Mouse (Mus musculus): ENCODE data around the gene Notch3. TPM values are rescaled to one million over a fixed set of nuclear protein-coding genes. Genes with fewer than 3 reads are reported as not detected.
A peak's percentile ranks its signal among the peaks of the same experiment; 100 is the strongest.

Gene Notch3
- polyA plus RNA-seq, 1 experiment from 2014 or later: 6.4 TPM

DNA sequence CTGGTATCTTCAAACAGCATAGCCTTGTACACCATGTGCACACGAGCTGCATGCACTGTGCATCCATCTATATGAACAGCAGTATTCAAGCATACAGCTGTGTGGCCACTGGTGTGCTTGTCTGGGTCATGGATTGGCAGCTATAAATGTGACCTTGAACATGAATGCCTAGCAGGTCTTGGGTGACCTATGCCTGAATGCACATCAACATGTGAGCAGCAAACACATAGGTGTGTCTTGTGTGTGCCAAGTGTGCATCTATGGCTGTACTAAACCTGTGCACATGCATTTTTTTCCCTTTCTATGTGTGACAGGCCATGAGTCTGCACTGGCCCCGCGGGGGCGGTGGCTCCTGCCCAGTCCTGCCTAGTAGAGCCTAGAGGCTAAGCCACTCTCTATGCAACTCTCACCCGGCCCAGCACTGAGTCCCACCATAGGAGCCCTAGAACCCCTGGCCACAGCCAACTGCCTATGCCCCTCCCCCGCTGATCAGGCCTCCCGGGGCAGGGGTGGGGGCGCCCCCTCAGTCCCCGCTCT lies 1.3 kb downstream of the Notch3 start:
- 7% methylated on average over 9 of the region's 9 CpGs for WGBS
- H3K27me3 ChIP-seq: peaks cover 13% of the 10 kb centered on the region; the same call in 1 of the 2 replicates

GRCm38 (mm10) chr17:32164780-32165179 lies 1.9 kb downstream of the Notch3 start:
- Histone ChIP-seq H3K36me3 (no peaks in the 10 kb centered on the region), H3K9ac (no peak overlapping the region), H3K27ac (peak overlapping the region; percentile 77; the same call in 1 of the 2 replicates), H3K4me3 (no peak overlapping the region), H3K4me1 (replicated peaks) (peaks cover 35% of the 10 kb centered on the region), H3K27me3 (peaks cover 13% of the 10 kb centered on the region; the same call in 1 of the 2 replicates), H3K9me3 (replicated peaks) (no peaks in the 10 kb centered on the region), H3K4me2 (peak overlapping the region; percentile 98)
- no peak for ATAC-seq (replicated peaks; ENCODE audit: insufficient number of reproducible peaks, insufficient read depth, low FRiP score, low read depth)

More for the DNA sequence above, 1.3 kb downstream of the Notch3 start:
- Histone ChIP-seq H3K27ac (peak overlapping the region; percentile 77), H3K36me3 (no peaks in the 10 kb centered on the region), H3K4me1 (replicated peaks) (peaks cover 37% of the 10 kb centered on the region), H3K4me2 (peak overlapping the region; percentile 98), H3K9me3 (replicated peaks) (no peaks in the 10 kb centered on the region), H3K4me3 (peak overlapping the region; percentile 75), H3K9ac (peak overlapping the region; percentile 74)
- ATAC-seq (replicated peaks; ENCODE audit: insufficient number of reproducible peaks, insufficient read depth, low FRiP score, low read depth): peak; percentile 33; the same call in 1 of the 2 replicates

GRCm38 (mm10) chr17:32163910-32164650 lies 2.6 kb downstream of the Notch3 start:
- WGBS: 53% methylated on average over 6 of the region's 6 CpGs
- no peak; the same call in 1 of the 2 replicates for ATAC-seq (replicated peaks; ENCODE audit: insufficient number of reproducible peaks, insufficient read depth, low FRiP score, low read depth)
- peak overlapping the region; percentile 21; the same call in 1 of the 2 replicates for H3K4me2 ChIP-seq
- H3K9me3 ChIP-seq (replicated peaks): no peaks in the 10 kb centered on the region
- no peak overlapping the region for H3K9ac ChIP-seq
- H3K27ac ChIP-seq: peak overlapping the region; percentile 52; the same call in 1 of the 2 replicates
- H3K27me3 ChIP-seq: peaks cover 13% of the 10 kb centered on the region; the same call in 1 of the 2 replicates
- no peaks in the 10 kb centered on the region for H3K36me3 ChIP-seq
- peak overlapping the region; percentile 4; the same call in 1 of the 2 replicates for H3K4me3 ChIP-seq
- H3K4me1 ChIP-seq (replicated peaks): peaks cover 31% of the 10 kb centered on the region

DNA sequence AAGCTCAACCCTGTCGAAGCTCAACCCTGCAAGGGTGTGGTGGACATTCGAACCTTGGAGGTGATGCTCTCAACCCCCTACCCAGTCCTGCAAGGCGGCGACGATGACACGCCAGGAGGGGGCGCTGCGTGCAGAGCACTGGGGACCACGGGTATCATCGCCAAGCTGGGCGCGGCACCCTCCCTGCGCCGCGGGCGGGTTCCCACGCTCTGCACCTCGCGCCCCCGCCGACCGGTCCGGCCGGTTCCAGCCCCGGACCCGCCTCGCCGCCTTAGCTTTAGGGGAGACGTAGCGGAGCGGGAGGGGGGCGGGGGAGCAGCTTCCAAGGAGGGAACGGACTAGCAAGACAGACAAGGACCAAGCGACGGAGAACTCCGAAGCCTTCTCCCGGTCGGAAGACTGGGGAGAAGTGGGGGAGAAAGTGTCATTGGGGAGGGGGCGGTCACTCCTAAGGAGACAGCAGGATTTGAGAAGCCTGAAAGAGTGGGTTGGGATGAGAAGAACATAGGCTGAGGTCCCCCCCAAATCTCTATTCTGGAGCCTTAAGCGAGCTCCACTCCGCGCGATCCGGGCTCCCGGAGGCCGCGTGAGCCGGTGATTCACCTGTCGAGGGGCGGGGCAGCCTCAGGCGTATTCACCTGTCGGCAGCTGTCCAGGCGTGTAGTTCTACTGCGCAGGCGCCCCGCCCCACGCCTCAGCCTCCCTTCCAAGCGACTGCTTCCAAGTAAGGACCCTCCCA lies 4.4 kb downstream of the Notch3 start:
- Histone ChIP-seq H3K36me3 (no peaks in the 10 kb centered on the region; the same call in 1 of the 2 replicates), H3K27me3 (peaks cover 13% of the 10 kb centered on the region; the same call in 1 of the 2 replicates), H3K9me3 (replicated peaks) (no peaks in the 10 kb centered on the region), H3K4me2 (peak overlapping the region; percentile 96), H3K4me1 (replicated peaks) (peaks cover 31% of the 10 kb centered on the region), H3K9ac (peak overlapping the region; percentile 51), H3K4me3 (peak overlapping the region; percentile 58), H3K27ac (no peak overlapping the region)
- ATAC-seq (replicated peaks; ENCODE audit: insufficient number of reproducible peaks, insufficient read depth, low FRiP score, low read depth): no peak
- whole genome bisulfite sequencing: 3% methylated on average over 58 of the region's 58 CpGs

DNA sequence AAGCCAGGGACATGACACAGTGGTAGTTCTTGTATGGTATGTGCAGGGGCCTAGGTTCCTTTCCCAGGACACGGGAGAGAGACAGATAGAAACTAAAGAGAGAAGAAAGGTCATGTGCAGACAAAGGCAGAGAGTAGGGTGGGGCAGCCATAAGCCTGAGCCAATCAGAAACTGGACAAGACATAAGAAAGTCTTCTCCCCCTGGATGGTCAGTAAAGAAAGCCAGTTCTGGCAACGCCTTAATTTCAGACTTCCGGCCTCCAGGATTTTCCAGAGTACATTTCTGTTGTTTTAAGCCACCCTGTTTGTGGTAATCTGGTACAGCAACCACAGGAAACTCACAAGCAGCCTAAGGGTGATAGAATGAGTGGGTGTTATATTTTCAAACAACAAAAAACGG lies 5.8 kb downstream of the Notch3 start:
- Histone ChIP-seq H3K27me3 (peaks cover 13% of the 10 kb centered on the region; the same call in 1 of the 2 replicates), H3K27ac (no peak overlapping the region), H3K4me1 (replicated peaks) (peaks cover 25% of the 10 kb centered on the region), H3K36me3 (no peaks in the 10 kb centered on the region; the same call in 1 of the 2 replicates), H3K4me2 (no peak overlapping the region), H3K9me3 (replicated peaks) (no peaks in the 10 kb centered on the region), H3K9ac (no peak overlapping the region), H3K4me3 (no peak overlapping the region)
- no peak for ATAC-seq (replicated peaks; ENCODE audit: insufficient number of reproducible peaks, insufficient read depth, low FRiP score, low read depth)
- WGBS: 58% methylated on average over 4 of the region's 4 CpGs

- ATAC-seq (replicated peaks; ENCODE audit: insufficient number of reproducible peaks, insufficient read depth, low FRiP score, low read depth): no peak
- peaks cover 10% of the 10 kb centered on the region; the same call in 1 of the 2 replicates for H3K27me3 ChIP-seq
- no peak overlapping the region for H3K4me3 ChIP-seq
- no peaks in the 10 kb centered on the region; the same call in 1 of the 2 replicates for H3K36me3 ChIP-seq
- no peak overlapping the region for H3K4me2 ChIP-seq
- H3K4me1 ChIP-seq (replicated peaks): peaks cover 11% of the 10 kb centered on the region
- WGBS: 88% methylated on average over 13 of the region's 13 CpGs
- H3K9ac ChIP-seq: no peak overlapping the region
- H3K27ac ChIP-seq: no peak overlapping the region
- H3K9me3 ChIP-seq (replicated peaks): no peaks in the 10 kb centered on the region
Observed at GRCm38 (mm10) chr17:32158841-32159240, 7.8 kb downstream of the Notch3 start.

DNA sequence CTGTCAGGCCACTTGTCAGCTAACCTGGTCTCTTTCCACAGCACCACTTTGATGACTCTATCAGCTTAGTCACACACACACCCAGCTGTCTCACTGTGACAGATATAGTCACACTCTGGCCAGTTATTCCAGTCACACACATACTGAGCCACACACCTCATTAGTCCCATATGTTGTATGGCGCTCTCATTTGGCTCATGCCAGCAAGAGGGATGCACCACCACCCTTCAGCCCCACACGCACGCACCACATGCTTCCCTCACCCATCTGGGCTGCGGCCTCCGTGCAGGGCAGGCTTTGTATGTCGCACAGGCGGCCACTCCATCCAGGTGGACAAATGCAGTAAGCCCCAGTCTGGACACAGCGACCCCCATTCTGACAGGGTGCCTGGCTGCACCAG lies 19.9 kb downstream of the Notch3 start:
- H3K9me3 ChIP-seq (replicated peaks): no peaks in the 10 kb centered on the region
- H3K9ac ChIP-seq: no peak overlapping the region
- no peak overlapping the region for H3K27ac ChIP-seq
- H3K27me3 ChIP-seq: no peaks in the 10 kb centered on the region
- 91% methylated on average over 8 of the region's 8 CpGs for WGBS
- H3K4me1 ChIP-seq (replicated peaks): peaks cover 5% of the 10 kb centered on the region; the same call in 1 of the 2 replicates
- no peak overlapping the region for H3K4me3 ChIP-seq
- H3K4me2 ChIP-seq: no peak overlapping the region
- peaks cover 24% of the 10 kb centered on the region; the same call in 1 of the 2 replicates for H3K36me3 ChIP-seq
- no peak for ATAC-seq (replicated peaks; ENCODE audit: insufficient number of reproducible peaks, insufficient read depth, low FRiP score, low read depth)

GRCm38 (mm10) chr17:32142907-32143854 lies 23.5 kb downstream of the Notch3 start:
- ATAC-seq (replicated peaks; ENCODE audit: insufficient number of reproducible peaks, insufficient read depth, low FRiP score, low read depth): peak; percentile 65
- WGBS: 25% methylated on average over 39 of the region's 39 CpGs
- Histone ChIP-seq H3K9ac (peak overlapping the region; percentile 55), H3K36me3 (peaks cover 35% of the 10 kb centered on the region), H3K9me3 (replicated peaks) (no peaks in the 10 kb centered on the region), H3K27ac (no peak overlapping the region), H3K4me1 (replicated peaks) (peaks cover 5% of the 10 kb centered on the region; the same call in 1 of the 2 replicates), H3K4me2 (peak overlapping the region; percentile 78), H3K4me3 (peak overlapping the region; percentile 39), H3K27me3 (no peaks in the 10 kb centered on the region)

GRCm38 (mm10) chr17:32142234-32142633 lies 24.4 kb downstream of the Notch3 start:
- no peak overlapping the region for H3K4me2 ChIP-seq
- H3K9me3 ChIP-seq (replicated peaks): no peaks in the 10 kb centered on the region
- no peaks in the 10 kb centered on the region for H3K27me3 ChIP-seq
- H3K4me3 ChIP-seq: no peak overlapping the region
- ATAC-seq (replicated peaks; ENCODE audit: insufficient number of reproducible peaks, insufficient read depth, low FRiP score, low read depth): no peak
- peaks cover 5% of the 10 kb centered on the region; the same call in 1 of the 2 replicates for H3K4me1 ChIP-seq (replicated peaks)
- 83% methylated on average over 1 of the region's 1 CpGs for WGBS
- no peak overlapping the region for H3K27ac ChIP-seq
- peaks cover 44% of the 10 kb centered on the region for H3K36me3 ChIP-seq
- H3K9ac ChIP-seq: no peak overlapping the region

- Histone ChIP-seq H3K9me3 (replicated peaks) (no peaks in the 10 kb centered on the region), H3K27ac (no peak overlapping the region), H3K9ac (no peak overlapping the region), H3K4me1 (replicated peaks) (no peaks in the 10 kb centered on the region), H3K27me3 (no peaks in the 10 kb centered on the region), H3K36me3 (peaks cover 21% of the 10 kb centered on the region; the same call in 1 of the 2 replicates), H3K4me3 (no peak overlapping the region), H3K4me2 (no peak overlapping the region)
- 89% methylated on average over 16 of the region's 16 CpGs for WGBS
- no peak for ATAC-seq (replicated peaks; ENCODE audit: insufficient number of reproducible peaks, insufficient read depth, low FRiP score, low read depth)
Observed at GRCm38 (mm10) chr17:32133375-32133774, 33.3 kb downstream of the Notch3 start.
